Mouse (Mus musculus) stomach, postnatal 0 days (tissue): ENCODE measurements at regions not wholly inside any gene's neighbourhood (a gene's known extent, or its start where the extent isn't known, plus 50 kb on each side); places are given as distances from the start of the nearest gene placed in this dataset.

Experiments
- ATAC-seq: fragments of 200-750 bp; cut with Nextera tagmentation; 2 replicates; pipeline ENCODE4 v1.8.0; 2017; ENCODE audit not compliant: low FRiP score, low TSS enrichment
- DNase-seq: peaks from one replicate; pipeline ENCODE4 v3.0.0-alpha.2; 2016; ENCODE audit warnings: low spot score
- H3K27ac ChIP-seq: fragments of 300-500 bp; sonication (generic); replicated peaks from 2 replicates; pipeline ENCODE4 v1.5.1; 2014; ENCODE audit warnings: mild to moderate bottlenecking, control low read depth
- H3K27me3 ChIP-seq: fragments of 300-500 bp; sonication (generic); 2 replicates; pipeline ENCODE4 v1.6.1; 2014; ENCODE audit warnings: low read length; ENCODE audit not compliant: control insufficient read depth, insufficient read depth
- H3K36me3 ChIP-seq: fragments of 300-500 bp; sonication (generic); 2 replicates; pipeline ENCODE4 v1.6.1; 2014; ENCODE audit warnings: low read length, mixed read lengths; ENCODE audit not compliant: control insufficient read depth, insufficient read depth
- H3K4me1 ChIP-seq: fragments of 300-500 bp; sonication (generic); replicated peaks from 2 replicates; pipeline ENCODE4 v1.6.1; 2014; ENCODE audit warnings: antibody characterized with exemption; ENCODE audit not compliant: control insufficient read depth, insufficient read depth
- H3K4me2 ChIP-seq: fragments of 300-500 bp; sonication (generic); replicated peaks from 2 replicates; pipeline ENCODE4 v1.6.1; 2014; ENCODE audit warnings: low read depth, mild to moderate bottlenecking, control low read depth, moderate library complexity
- H3K4me3 ChIP-seq: fragments of 300-500 bp; sonication (generic); 2 replicates; pipeline ENCODE4 v1.5.1; 2014; ENCODE audit warnings: low read depth, low read length, control low read depth
- H3K9ac ChIP-seq: fragments of 300-500 bp; sonication (generic); 2 replicates; pipeline ENCODE4 v1.6.1; 2014; ENCODE audit warnings: mild to moderate bottlenecking, low read length, control low read depth, mixed read lengths
- H3K9me3 ChIP-seq: fragments of 300-500 bp; sonication (generic); 2 replicates; pipeline ENCODE4 v1.6.1; 2016; ENCODE audit warnings: low read length; ENCODE audit not compliant: control insufficient read depth
- CTCF ChIP-seq: IDR thresholded peaks from 2 replicates; pipeline ENCODE4 v1.5.1; 2016; ENCODE audit warnings: antibody characterized with exemption, low read depth, mild to moderate bottlenecking, moderate library complexity
- EP300 ChIP-seq: optimal IDR thresholded peaks from 2 replicates; pipeline ENCODE3; 2016; ENCODE audit warnings: antibody characterized with exemption
- WGBS: fragments of 180-500 bp; shearing (Covaris S2); extraction: QIAGEN DNeasy Blood & Tissue Kit; methylation state at CpG from one replicate; pipeline ENCODE4 v1.1.7; 2014; 5-methylcytosine and 5-hydroxymethylcytosine counted together

GRCm38 (mm10) chr14:114904109-114904508 lies 187.9 kb upstream of the Gpc5 start:
- Histone ChIP-seq H3K9ac (no peak overlapping the region), H3K4me2 (no peak overlapping the region), H3K27ac (no peak overlapping the region), H3K9me3 (no peaks in the 10 kb centered on the region), H3K4me3 (no peak overlapping the region), H3K36me3 (no peaks in the 10 kb centered on the region), H3K27me3 (no peaks in the 10 kb centered on the region), H3K4me1 (no peaks in the 10 kb centered on the region)
- DNase-seq, result no peak
- 78% methylated on average over 2 of the region's 2 CpGs for WGBS
- TF ChIP-seq CTCF, result no peak
- no peak for TF ChIP-seq EP300
- ATAC-seq, result no peak

GRCm38 (mm10) chr14:114912271-114912670 lies 179.7 kb upstream of the Gpc5 start:
- Histone ChIP-seq H3K27ac (no peak overlapping the region), H3K4me1 (no peaks in the 10 kb centered on the region), H3K4me2 (no peak overlapping the region), H3K9me3 (no peaks in the 10 kb centered on the region), H3K4me3 (no peak overlapping the region), H3K27me3 (no peaks in the 10 kb centered on the region), H3K36me3 (no peaks in the 10 kb centered on the region), H3K9ac (no peak overlapping the region)
- DNase-seq (no peak), ATAC-seq (no peak)
- no peak for TF ChIP-seq EP300
- TF ChIP-seq CTCF, result no peak
- WGBS, result 37% methylated on average over 7 of the region's 7 CpGs

GRCm38 (mm10) chr14:114913238-114913637 lies 178.8 kb upstream of the Gpc5 start:
- TF ChIP-seq CTCF, result peak; percentile 73
- TF ChIP-seq EP300, result no peak
- H3K27ac ChIP-seq, result no peak overlapping the region
- H3K36me3 ChIP-seq, result no peaks in the 10 kb centered on the region
- no peaks in the 10 kb centered on the region for H3K27me3 ChIP-seq
- no peak for DNase-seq
- no peaks in the 10 kb centered on the region for H3K4me1 ChIP-seq
- no peak for ATAC-seq
- H3K9ac ChIP-seq, result no peak overlapping the region
- H3K4me3 ChIP-seq, result no peak overlapping the region
- WGBS, result 30% methylated on average over 5 of the region's 5 CpGs
- H3K4me2 ChIP-seq, result no peak overlapping the region
- H3K9me3 ChIP-seq, result no peaks in the 10 kb centered on the region

- H3K4me1 ChIP-seq, result no peaks in the 10 kb centered on the region
- H3K4me2 ChIP-seq, result no peak overlapping the region
- no peaks in the 10 kb centered on the region for H3K9me3 ChIP-seq
- DNase-seq, result no peak
- no peak for TF ChIP-seq EP300
- TF ChIP-seq CTCF, result no peak
- ATAC-seq, result no peak
- H3K36me3 ChIP-seq, result no peaks in the 10 kb centered on the region
- no peak overlapping the region for H3K4me3 ChIP-seq
- WGBS, result 75% methylated on average over 6 of the region's 6 CpGs
- no peak overlapping the region for H3K9ac ChIP-seq
- no peaks in the 10 kb centered on the region for H3K27me3 ChIP-seq
- no peak overlapping the region for H3K27ac ChIP-seq
Observed at GRCm38 (mm10) chr14:114945744-114946143, 146.3 kb upstream of the Gpc5 start.

- no peaks in the 10 kb centered on the region for H3K27me3 ChIP-seq
- H3K36me3 ChIP-seq, result no peaks in the 10 kb centered on the region
- 74% methylated on average over 7 of the region's 7 CpGs for WGBS
- TF ChIP-seq CTCF (no peak), EP300 (no peak)
- no peak for DNase-seq
- H3K9me3 ChIP-seq, result no peaks in the 10 kb centered on the region
- no peak overlapping the region for H3K9ac ChIP-seq
- H3K4me1 ChIP-seq, result no peaks in the 10 kb centered on the region
- no peak overlapping the region for H3K4me2 ChIP-seq
- H3K27ac ChIP-seq, result no peak overlapping the region
- no peak overlapping the region for H3K4me3 ChIP-seq
- ATAC-seq, result no peak
Observed at GRCm38 (mm10) chr14:114946321-114946720, 145.7 kb upstream of the Gpc5 start.

- DNase-seq (no peak), ATAC-seq (peak; percentile 54; the same call in 1 of the 2 replicates)
- Histone ChIP-seq H3K4me1 (no peaks in the 10 kb centered on the region), H3K4me3 (peak overlapping the region; percentile 15), H3K27ac (peak overlapping the region; percentile 70), H3K9me3 (no peaks in the 10 kb centered on the region), H3K9ac (peak overlapping the region; percentile 13; the same call in 1 of the 2 replicates), H3K36me3 (no peaks in the 10 kb centered on the region), H3K4me2 (peak overlapping the region; percentile 45), H3K27me3 (no peaks in the 10 kb centered on the region)
- WGBS, result 39% methylated on average over 21 of the region's 21 CpGs
- no peak for TF ChIP-seq EP300
- TF ChIP-seq CTCF, result no peak
Observed at GRCm38 (mm10) chr14:114948341-114949155, 143.5 kb upstream of the Gpc5 start.
